Mouse (Mus musculus): ENCODE data around the gene Ivd.

DNA sequence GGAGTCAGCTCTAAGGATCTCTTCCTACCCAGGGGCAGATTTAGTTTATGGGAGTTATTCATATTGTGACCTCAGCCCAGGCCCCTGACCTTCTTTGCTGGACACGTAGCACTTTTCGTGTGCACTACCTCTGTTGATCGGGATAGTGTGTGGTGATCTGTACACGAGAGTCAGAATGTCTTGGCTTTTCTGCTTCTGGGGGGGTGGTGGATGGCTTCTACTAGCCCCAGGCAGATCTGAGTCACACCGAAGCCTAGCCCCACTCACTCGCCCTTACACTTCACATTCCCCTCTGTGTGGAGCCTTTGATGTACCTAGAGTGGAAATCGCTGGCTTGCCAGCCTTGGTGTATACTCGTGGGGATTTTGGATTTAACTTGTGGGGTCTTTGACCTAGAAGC lies 51.0 kb downstream of the Ivd start:
- TF ChIP-seq POLR2A (IDR thresholded peaks at IDR 0.05; ENCODE audit: borderline replicate concordance, control insufficient read depth, low read depth, low read length): no peak
- no peak for TF ChIP-seq CTCF (IDR thresholded peaks at IDR 0.05; ENCODE audit: control insufficient read depth, insufficient read depth, low read length)
